Mouse (Mus musculus) hindbrain, embryonic 14.5 days (tissue): ENCODE results near the gene Aurkaip1. TPM values are rescaled to one million over a fixed set of nuclear protein-coding genes. Genes with fewer than 3 reads are reported as not detected.
A peak's percentile ranks its signal among the peaks of the same experiment; 100 is the strongest.

Source experiments
- ATAC-seq: fragments of 200-750 bp; cut with Nextera tagmentation; 2 replicates; pipeline ENCODE4 v1.8.0; 2017; ENCODE audit warnings: moderate number of reproducible peaks, mild to moderate bottlenecking, moderate TSS enrichment, moderate library complexity; ENCODE audit not compliant: low FRiP score
- DNase-seq: peaks from one replicate; pipeline ENCODE4 v3.0.0-alpha.2; 2015; ENCODE audit warnings: low spot score
- H3K27ac ChIP-seq: fragments of 300-500 bp; sonication (generic); 2 replicates; pipeline ENCODE4 v1.5.1; 2014; ENCODE audit warnings: mild to moderate bottlenecking, moderate library complexity
- H3K27me3 ChIP-seq: fragments of 300-500 bp; sonication (generic); 2 replicates; pipeline ENCODE4 v1.6.1; 2014; ENCODE audit warnings: mild to moderate bottlenecking, low read length, mixed read lengths; ENCODE audit not compliant: control insufficient read depth, insufficient read depth
- H3K36me3 ChIP-seq: fragments of 300-500 bp; sonication (generic); replicated peaks from 2 replicates; pipeline ENCODE4 v1.6.1; 2014; ENCODE audit not compliant: control insufficient read depth, insufficient read depth
- H3K4me1 ChIP-seq: fragments of 300-500 bp; sonication (generic); replicated peaks from 2 replicates; pipeline ENCODE4 v1.6.1; 2014; ENCODE audit warnings: antibody characterized with exemption, low read length, mixed read lengths; ENCODE audit not compliant: control insufficient read depth, insufficient read depth
- H3K4me2 ChIP-seq: fragments of 300-500 bp; sonication (generic); replicated peaks from 2 replicates; pipeline ENCODE4 v1.6.1; 2014; ENCODE audit warnings: mild to moderate bottlenecking, moderate library complexity
- H3K4me3 ChIP-seq: fragments of 300-500 bp; sonication (generic); replicated peaks from 2 replicates; pipeline ENCODE4 v1.5.1; 2014; ENCODE audit warnings: mild to moderate bottlenecking, low read length
- H3K9ac ChIP-seq: fragments of 300-500 bp; sonication (generic); 2 replicates; pipeline ENCODE4 v1.6.1; 2014
- H3K9me3 ChIP-seq: fragments of 300-500 bp; sonication (generic); 2 replicates; pipeline ENCODE4 v1.6.1; 2016; ENCODE audit warnings: low read length; ENCODE audit not compliant: control insufficient read depth
- WGBS: fragments of 180-500 bp; shearing (Covaris S2); extraction: QIAGEN DNeasy Blood & Tissue Kit; methylation state at CpG from one replicate; pipeline ENCODE4 v1.1.7; 2014; 5-methylcytosine and 5-hydroxymethylcytosine counted together
- polyA plus RNA-seq: library from polyadenylated mRNA; unstranded; fragments of >200 nt; fragmentation: Nextera tagmentation; extraction: Ambion mirVana; gene quantifications from 2 replicates; pipeline ENCODE4 v1.2.1, GENCODE M21; 2014

Aurkaip1 gene
- polyA plus RNA-seq, 1 experiment from 2014 or later, result 126 TPM

DNA sequence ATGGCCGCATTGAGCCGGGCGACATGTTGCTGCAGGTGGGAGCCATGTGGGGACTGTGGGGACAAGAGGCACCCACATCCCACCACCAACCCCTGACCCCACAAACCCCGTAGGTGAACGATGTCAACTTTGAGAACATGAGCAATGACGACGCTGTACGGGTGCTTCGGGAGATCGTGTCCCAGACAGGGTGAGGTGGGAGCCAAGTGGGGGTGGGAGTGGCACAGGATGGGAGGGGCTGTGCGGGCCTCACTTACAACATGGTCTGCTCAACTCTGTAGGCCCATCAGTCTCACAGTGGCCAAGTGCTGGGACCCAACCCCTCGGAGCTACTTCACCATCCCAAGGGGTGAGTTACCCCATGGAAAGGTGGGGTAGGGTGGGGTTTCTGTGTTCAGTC lies 23.9 kb downstream of the Aurkaip1 start:
- Histone ChIP-seq H3K27me3 (no peaks in the 10 kb centered on the region), H3K27ac (no peak overlapping the region), H3K4me2 (no peak overlapping the region), H3K4me1 (peaks cover 4% of the 10 kb centered on the region; the same call in 1 of the 2 replicates), H3K9me3 (no peaks in the 10 kb centered on the region), H3K36me3 (peaks cover 59% of the 10 kb centered on the region), H3K4me3 (no peak overlapping the region), H3K9ac (no peak overlapping the region)
- 98% methylated on average over 12 of the region's 12 CpGs for WGBS
- 0 out of 2 replicates have a peak, but pooled peaks have one; percentile 7 for ATAC-seq
- no peak for DNase-seq

GRCm38 (mm10) chr4:155856071-155856470 lies 25.0 kb downstream of the Aurkaip1 start:
- H3K4me3 ChIP-seq, result no peak overlapping the region
- no peaks in the 10 kb centered on the region for H3K9me3 ChIP-seq
- no peaks in the 10 kb centered on the region for H3K27me3 ChIP-seq
- H3K27ac ChIP-seq, result no peak overlapping the region
- H3K36me3 ChIP-seq, result peaks cover 69% of the 10 kb centered on the region
- no peak overlapping the region for H3K9ac ChIP-seq
- no peaks in the 10 kb centered on the region for H3K4me1 ChIP-seq
- no peak for DNase-seq
- WGBS, result 90% methylated on average over 12 of the region's 12 CpGs
- no peak overlapping the region for H3K4me2 ChIP-seq
- no peak for ATAC-seq

- Histone ChIP-seq H3K4me3 (no peak overlapping the region), H3K27ac (no peak overlapping the region), H3K4me1 (no peaks in the 10 kb centered on the region), H3K9ac (no peak overlapping the region), H3K27me3 (no peaks in the 10 kb centered on the region), H3K36me3 (peaks cover 77% of the 10 kb centered on the region), H3K4me2 (no peak overlapping the region), H3K9me3 (no peaks in the 10 kb centered on the region)
- no peak for DNase-seq
- WGBS, result 86% methylated on average over 3 of the region's 3 CpGs
- ATAC-seq, result no peak
Observed at GRCm38 (mm10) chr4:155856881-155857280, 25.8 kb downstream of the Aurkaip1 start.

DNA sequence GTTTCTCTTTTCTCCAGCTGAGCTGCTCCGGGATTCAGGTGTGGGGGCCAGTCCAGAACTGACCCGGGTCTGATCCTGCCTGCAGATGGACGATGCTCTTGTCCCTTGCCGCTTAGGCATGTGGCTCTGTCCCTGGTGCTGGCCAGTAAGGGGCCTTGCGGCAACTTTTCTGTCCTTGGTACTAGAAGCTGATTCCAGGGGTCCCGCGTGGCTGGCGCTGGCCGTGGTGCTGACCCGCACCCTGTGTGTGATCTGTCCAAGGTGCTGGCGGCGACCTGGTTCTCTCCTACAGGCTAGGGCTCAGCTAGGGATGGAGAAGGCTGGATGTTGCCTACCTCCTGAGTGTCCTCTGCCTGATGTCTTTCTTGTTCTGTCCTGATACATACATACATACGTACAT lies 28.2 kb downstream of the Aurkaip1 start:
- ATAC-seq (no peak), DNase-seq (no peak)
- H3K4me1 ChIP-seq, result no peaks in the 10 kb centered on the region
- no peak overlapping the region for H3K27ac ChIP-seq
- no peak overlapping the region for H3K4me3 ChIP-seq
- WGBS, result 34% methylated on average over 13 of the region's 13 CpGs
- no peaks in the 10 kb centered on the region for H3K27me3 ChIP-seq
- H3K4me2 ChIP-seq, result no peak overlapping the region
- no peak overlapping the region for H3K9ac ChIP-seq
- peaks cover 78% of the 10 kb centered on the region for H3K36me3 ChIP-seq
- no peaks in the 10 kb centered on the region for H3K9me3 ChIP-seq

DNA sequence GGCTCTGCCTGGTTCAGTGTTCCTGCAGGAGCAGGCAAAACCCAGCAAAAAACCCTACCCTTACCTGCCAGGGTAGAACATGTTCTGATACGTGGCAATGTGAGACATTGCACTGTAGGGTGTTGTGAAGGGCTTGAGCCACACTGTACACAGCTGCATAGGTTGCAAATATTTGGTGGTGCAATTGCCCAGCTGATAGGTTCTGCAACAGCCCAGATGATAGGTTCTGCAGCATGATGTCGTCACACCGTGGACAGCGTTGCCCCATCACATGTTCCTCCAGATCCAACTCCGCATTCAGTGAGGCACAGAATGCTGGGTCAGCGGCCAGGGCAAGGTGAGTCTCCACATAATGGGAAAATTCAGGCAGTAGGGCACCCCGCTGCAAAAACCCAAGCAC lies 30.7 kb downstream of the Aurkaip1 start:
- DNase-seq, result no peak
- Histone ChIP-seq H3K27ac (no peak overlapping the region), H3K9me3 (no peaks in the 10 kb centered on the region), H3K9ac (no peak overlapping the region), H3K27me3 (no peaks in the 10 kb centered on the region), H3K4me3 (no peak overlapping the region), H3K4me1 (no peaks in the 10 kb centered on the region), H3K4me2 (no peak overlapping the region), H3K36me3 (peaks cover 74% of the 10 kb centered on the region)
- WGBS, result 91% methylated on average over 7 of the region's 7 CpGs
- no peak for ATAC-seq

DNA sequence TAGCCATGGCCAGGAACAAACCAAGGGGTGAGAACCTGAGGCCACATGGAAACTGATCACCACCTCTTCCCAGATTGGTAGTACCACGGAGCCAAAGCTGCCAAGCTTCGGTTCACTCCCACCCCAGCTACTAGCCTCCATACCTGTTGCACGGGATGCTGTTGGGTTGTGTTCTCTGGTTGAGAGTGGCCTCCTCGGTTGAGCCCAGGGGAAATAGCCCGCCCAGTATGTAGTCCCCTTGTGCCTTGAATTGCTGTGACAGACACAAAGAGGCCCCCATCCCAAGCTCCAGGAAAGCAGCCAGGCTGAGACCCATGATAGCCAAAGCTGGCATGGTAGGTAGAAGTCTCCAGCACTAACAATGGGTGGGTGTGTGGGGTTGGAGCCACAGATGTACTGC lies 31.9 kb downstream of the Aurkaip1 start, which contains the start of gene Tas1r3:
Tas1r3 (minus strand) TSS at position 362 of the 400 bp plus-strand sequence.
- Histone ChIP-seq H3K9ac (no peak within 1 kb of the TSS), H3K9me3 (no peaks in the 10 kb centered on the region), H3K4me1 (no peaks in the 10 kb centered on the region), H3K27me3 (no peaks in the 10 kb centered on the region), H3K27ac (no peak within 1 kb of the TSS), H3K4me3 (no peak within 1 kb of the TSS), H3K4me2 (no peak within 1 kb of the TSS), H3K36me3 (peaks cover 65% of the 10 kb centered on the region)
- DNase-seq, result no peak
- no peak for ATAC-seq
- 78% methylated on average over 5 of the region's 5 CpGs for WGBS

DNA sequence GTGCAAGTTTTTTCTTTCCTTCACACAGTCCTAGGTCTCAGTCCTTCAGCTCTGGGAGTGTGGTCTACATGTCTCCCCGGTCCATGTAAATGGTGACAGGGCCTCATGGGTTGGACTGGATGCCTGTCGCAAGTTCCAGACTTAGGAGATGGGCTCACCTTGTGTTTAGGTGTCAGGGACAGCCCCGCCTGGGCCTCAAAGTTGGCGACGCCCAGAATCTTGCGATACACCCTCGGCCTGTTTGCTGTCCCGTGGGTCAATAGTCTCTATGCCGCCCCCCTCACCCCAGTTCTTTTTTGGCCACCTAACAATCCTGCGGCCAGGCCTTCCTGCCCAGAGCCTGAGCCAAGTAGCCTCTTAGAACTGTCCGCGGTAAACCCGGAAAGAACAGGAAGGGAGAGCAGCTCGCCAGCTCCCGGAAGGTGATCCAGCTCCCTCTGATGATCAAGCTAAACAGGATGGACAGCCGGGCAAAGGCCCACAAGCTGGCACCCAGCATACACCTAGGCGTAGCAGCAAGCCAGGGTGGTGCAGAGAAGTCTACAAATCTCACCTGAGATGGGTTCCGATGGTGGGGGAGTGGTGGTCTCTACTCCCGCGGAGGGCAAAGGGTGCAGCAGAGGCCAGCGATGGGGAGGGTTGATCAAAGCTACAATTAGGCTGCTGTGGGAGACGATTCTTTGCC lies 37.7 kb downstream of the Aurkaip1 start:
- WGBS, result 14% methylated on average over 22 of the region's 22 CpGs
- Histone ChIP-seq H3K36me3 (peaks cover 39% of the 10 kb centered on the region), H3K4me3 (peak overlapping the region; percentile 50), H3K27ac (0 out of 2 replicates have a peak overlapping the region, but pooled peaks have one; percentile 28), H3K4me1 (peaks cover 17% of the 10 kb centered on the region), H3K27me3 (no peaks in the 10 kb centered on the region), H3K9me3 (no peaks in the 10 kb centered on the region), H3K4me2 (peak overlapping the region; percentile 89), H3K9ac (peak overlapping the region; percentile 72)
- ATAC-seq, result no peak; the same call in none of the 2 replicates
- no peak for DNase-seq

DNA sequence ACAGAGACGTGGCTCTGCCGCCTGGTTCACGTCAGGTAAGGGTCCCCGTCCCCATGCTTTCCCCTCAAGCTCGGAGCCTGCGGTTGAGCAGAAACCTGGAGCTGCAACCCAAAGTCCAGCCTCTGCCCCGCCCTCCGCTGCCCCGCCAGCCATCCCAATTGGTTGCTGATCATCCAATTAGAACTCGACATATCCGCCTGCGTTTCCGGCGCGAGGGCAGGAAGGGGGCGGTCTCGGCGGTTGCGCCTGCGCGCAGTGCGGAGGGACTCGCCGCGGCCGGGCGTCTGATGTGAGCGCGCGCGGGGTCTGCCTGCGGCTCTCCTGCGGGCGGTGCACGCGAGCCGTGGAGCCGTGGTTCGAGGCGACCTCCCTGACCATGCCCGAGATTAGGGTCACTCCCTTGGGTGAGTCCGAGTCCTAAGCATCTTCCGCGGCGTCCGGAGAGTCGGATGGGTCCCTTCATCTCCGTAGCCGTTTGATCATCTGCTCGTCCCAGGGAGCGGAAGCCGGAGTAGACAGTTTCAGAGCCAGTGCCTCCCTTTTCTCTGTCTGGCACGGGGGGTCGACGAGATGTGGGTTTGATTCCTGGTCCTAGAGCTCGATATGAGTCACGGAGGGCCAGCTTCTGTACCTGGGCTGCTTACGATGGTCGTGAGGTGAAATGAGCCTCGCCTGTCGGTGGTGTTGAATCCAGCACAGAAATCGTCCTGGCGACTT lies 38.4 kb downstream of the Aurkaip1 start, which contains the start of the genes Cptp and Ints11:
Cptp (minus strand) TSS at position 124 of the 717 bp plus-strand sequence.
Ints11 (plus strand) TSS at position 230 of the 717 bp plus-strand sequence.
- H3K27me3 ChIP-seq, result no peaks in the 10 kb centered on the region
- peak within 1 kb of the TSS; percentile 89 for H3K4me2 ChIP-seq
- under 1% methylated on average over 59 of the region's 63 CpGs for WGBS
- no peaks in the 10 kb centered on the region for H3K9me3 ChIP-seq
- peak; percentile 96 for DNase-seq
- H3K4me3 ChIP-seq, result peak within 1 kb of the TSS; percentile 50
- H3K9ac ChIP-seq, result peak within 1 kb of the TSS; percentile 72
- H3K36me3 ChIP-seq, result peaks cover 46% of the 10 kb centered on the region
- H3K4me1 ChIP-seq, result peaks cover 17% of the 10 kb centered on the region
- peak within 1 kb of the TSS; percentile 77 for H3K27ac ChIP-seq
- peak; percentile 96 for ATAC-seq

DNA sequence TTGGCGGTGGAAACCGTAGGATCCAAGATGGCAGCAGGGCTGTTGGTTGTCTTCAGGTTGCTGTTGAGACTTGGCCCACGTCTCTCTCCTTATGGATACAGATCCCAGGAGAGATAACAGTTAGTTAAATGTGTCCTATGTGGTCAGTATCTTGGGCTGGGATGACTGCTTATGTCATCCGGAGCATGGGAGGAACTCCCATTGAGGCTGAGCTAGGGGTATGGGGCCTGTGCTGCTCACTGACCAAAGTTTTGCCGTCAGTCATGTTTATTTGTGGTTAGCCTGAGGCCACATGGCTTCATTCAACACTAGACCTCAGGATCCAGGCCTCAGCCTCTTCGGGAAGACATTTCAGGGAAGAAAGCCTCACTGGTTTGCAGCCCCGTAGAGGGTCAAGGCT lies 40.3 kb downstream of the Aurkaip1 start:
- no peak for ATAC-seq

More for the DNA sequence above, 40.3 kb downstream of the Aurkaip1 start:
- Histone ChIP-seq H3K9ac (no peak overlapping the region), H3K36me3 (peaks cover 47% of the 10 kb centered on the region), H3K9me3 (no peaks in the 10 kb centered on the region), H3K4me1 (peaks cover 17% of the 10 kb centered on the region), H3K4me3 (no peak overlapping the region), H3K27ac (no peak overlapping the region), H3K27me3 (no peaks in the 10 kb centered on the region), H3K4me2 (no peak overlapping the region)
- DNase-seq, result no peak
- WGBS, result 95% methylated on average over 7 of the region's 7 CpGs
